Mouse (Mus musculus) cerebellum, adult 2 months (tissue): ENCODE measurements around the gene Gm49361.

Source experiments
- CTCF ChIP-seq: fragments of 200-500 bp; IDR thresholded peaks from 2 replicates; pipeline ENCODE4 v1.5.1; 2011; ENCODE audit warnings: low read depth, mild to moderate bottlenecking, control low read depth, low read length, moderate library complexity, borderline replicate concordance; ENCODE audit not compliant: insufficient read depth
- POLR2A ChIP-seq: fragments of 200-500 bp; IDR thresholded peaks from 2 replicates; pipeline ENCODE4 v1.6.1; 2011; ENCODE audit warnings: low read length, control low read depth, borderline replicate concordance; ENCODE audit not compliant: insufficient read depth

DNA sequence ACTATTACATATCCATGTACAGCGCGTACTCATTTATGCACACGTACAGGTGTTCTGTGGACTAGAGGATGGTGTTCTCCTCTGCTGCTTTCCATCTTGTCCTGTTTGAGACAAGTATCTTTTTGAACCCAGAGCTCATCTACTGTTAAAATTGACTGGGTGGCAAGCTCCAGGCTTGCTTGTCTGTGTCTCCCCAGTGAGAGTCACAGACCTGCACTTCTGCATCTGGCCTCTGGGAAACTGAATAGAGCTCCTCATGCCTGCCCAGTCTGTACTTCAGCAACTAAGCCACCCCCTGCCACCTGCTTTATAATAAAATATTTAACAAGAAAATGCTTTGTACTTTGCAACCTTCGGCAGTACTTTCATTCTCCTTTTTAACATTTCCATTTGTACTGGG is 87.6 kb downstream of the Gm49361 start:
- no peak for TF ChIP-seq CTCF
- no peak for TF ChIP-seq POLR2A
